Mouse (Mus musculus): ENCODE results near the gene Gm45213.

The Gm45213 gene

GRCm38 (mm10) chr7:66043552-66044459 is at the start of gene Gm45213:
Gene Gm45213, plus strand, starts transcription at chr7:66043602.
- DNase-seq (ENCODE audit: low spot score in 2 of 2), result no peak

- peak; percentile 34 to 38 for DNase-seq (ENCODE audit: low spot score in 2 of 2)
These were observed 42.2 kb upstream of the Gm45213 start for GRCm38 (mm10) chr7:66001035-66001754.

- no peak for DNase-seq (ENCODE audit: low spot score in 2 of 2)
These were observed 41.6 kb upstream of the Gm45213 start for GRCm38 (mm10) chr7:66001797-66002196.

GRCm38 (mm10) chr7:66003447-66003846 is 40.0 kb upstream of the Gm45213 start:
- DNase-seq (ENCODE audit: low spot score in 2 of 2), result no peak

- DNase-seq (ENCODE audit: low spot score in 2 of 2), result no peak
These were observed 39.4 kb upstream of the Gm45213 start for GRCm38 (mm10) chr7:66003865-66004638.

DNA sequence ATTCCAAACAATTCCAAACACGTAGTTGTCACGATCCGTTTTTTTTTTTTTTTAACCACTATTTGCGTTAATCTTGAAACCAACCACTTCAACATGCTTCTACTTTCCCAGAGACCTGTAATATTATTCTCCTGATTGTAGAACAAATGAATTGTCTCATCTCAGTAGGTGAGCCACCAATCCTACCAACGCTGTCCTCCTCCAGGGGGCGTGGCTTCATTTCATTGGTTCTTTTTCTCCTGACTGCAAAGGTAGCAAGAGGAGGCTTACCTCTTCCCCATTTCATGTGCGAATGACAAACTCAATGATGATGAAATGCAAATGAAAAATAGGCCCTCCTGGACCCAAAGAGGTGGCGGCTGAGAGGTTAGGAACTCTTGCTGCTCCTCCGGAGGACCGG is 38.3 kb upstream of the Gm45213 start:
- no peak for DNase-seq (ENCODE audit: low spot score in 2 of 2)

GRCm38 (mm10) chr7:66008161-66008891 is 35.1 kb upstream of the Gm45213 start:
- no peak for DNase-seq (ENCODE audit: low spot score in 2 of 2)

GRCm38 (mm10) chr7:66008892-66009273 is 34.5 kb upstream of the Gm45213 start:
- DNase-seq (ENCODE audit: low spot score in 2 of 2), result peak; percentile 41 to 50

- no peak for DNase-seq (ENCODE audit: low spot score in 2 of 2)
These were observed 32.9 kb upstream of the Gm45213 start for GRCm38 (mm10) chr7:66010518-66010917.

DNA sequence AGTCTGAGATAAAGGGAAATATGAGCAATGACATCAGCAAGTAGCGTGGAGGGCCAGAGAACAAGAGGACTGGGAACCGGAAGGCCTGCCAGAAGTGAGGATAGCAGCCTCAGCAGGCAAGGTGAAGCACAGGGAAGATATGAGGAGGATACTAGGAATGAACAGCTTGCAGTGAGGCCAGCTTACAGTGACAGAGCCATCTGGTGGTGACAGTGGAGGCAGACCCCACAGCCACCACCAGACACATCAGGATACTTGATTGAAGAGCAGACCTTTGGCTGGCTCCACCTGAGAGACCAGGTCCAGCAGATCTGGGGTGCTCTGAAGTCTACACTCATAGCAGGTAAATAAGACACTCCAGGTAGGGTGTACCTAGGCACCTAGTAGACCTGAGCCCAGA is 15.7 kb upstream of the Gm45213 start:
- DNase-seq (ENCODE audit: low spot score in 2 of 2), result peak in 1 of 2 experiments; percentile 50

DNA sequence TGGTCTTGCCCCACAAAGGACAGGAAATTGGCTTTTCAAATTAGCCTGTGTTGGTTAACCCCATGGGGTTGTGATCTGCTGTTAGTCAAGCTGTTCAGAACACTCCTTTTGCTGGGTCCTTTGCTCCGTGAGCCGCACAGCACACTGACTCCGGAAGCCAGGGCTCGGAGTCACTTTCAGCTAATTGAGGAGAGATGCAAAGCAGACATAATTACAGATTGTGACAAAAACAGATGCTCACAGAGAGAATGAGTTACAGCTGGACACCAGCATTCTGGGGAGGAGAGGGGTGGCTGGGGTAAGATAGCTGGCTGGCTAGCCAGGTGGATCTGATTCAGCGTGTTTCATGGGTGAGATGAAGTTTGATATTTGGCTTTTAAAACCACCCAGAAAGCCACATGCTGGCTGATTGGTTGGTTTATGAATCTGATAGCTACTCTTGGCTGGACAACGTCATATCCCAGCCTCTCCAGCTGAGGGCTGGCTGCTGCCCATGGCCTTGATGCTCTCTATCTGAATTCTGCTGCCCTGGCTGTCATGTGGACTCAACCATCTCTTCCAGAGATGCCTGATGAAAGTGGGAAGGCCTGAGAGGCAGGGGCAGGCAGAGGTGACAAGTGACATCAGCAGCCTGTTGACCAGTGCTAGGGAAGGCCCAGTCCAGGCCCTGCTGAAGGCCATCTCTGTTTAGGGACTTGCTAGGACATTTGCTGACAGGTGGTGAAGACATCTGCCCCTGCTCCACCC is 14.5 kb upstream of the Gm45213 start:
- no peak for DNase-seq (ENCODE audit: low spot score in 2 of 2)

DNA sequence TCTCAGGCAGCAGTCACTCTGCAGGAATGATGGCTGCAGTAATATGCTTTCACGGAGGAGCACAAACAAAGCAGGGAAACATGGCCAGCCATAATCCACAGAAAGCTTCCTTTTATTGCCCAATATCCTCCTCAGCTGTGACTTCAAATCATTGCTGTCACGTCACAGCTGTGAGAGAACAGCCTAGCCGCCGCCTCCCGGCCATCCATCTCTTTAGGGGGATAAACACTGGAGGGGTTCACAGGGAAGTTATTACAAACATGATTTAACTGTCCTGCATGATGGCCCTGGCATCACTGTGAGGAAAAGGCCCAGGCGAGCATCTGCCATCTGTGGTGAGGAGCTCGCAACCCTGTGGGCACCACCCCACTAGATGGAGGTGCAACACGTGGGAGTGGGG is 6.6 kb upstream of the Gm45213 start:
- DNase-seq (ENCODE audit: low spot score in 2 of 2), result no peak

DNA sequence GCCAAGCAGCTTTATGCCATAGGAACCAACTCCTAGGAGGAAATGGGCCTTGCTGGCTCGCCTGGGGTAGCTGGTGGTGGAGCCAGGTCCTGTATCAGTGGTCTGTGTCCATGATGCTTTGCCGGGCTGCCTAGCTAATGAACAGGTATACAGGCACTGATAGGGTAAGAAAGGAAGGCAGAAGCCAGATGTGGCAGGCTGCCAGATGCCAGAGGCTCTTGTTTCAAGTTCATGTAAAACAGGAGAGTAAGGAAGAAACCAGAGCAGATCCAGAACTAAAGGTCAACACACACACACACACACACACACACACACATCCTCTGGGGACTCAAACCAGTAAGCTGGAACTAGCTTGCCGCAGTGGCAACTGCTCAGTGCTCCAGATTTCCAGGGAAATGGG is 5.1 kb upstream of the Gm45213 start:
- no peak for DNase-seq (ENCODE audit: low spot score in 2 of 2)

DNA sequence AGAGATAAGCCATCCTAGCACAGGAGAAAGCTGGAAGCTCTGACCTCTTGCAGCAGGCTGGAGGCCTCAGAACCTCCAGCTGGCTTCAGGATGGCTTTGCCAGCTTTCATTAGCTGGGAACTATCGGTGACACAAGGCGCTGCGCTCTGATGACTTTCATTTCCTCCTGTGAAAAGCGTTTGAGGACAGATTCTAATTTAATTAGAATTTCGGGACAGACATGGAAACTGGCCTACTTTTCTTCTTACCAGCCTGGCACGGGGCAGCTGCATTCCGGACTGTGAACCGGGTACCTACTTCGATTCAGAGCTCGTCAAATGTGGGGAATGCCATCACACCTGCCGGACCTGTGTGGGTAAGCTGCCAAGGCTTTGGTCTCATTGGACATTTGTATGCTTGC is 4.7 kb upstream of the Gm45213 start:
- no peak for DNase-seq (ENCODE audit: low spot score in 2 of 2)

- DNase-seq (ENCODE audit: low spot score in 2 of 2), result no peak
These were observed 3.2 kb upstream of the Gm45213 start for GRCm38 (mm10) chr7:66040026-66040814.

DNA sequence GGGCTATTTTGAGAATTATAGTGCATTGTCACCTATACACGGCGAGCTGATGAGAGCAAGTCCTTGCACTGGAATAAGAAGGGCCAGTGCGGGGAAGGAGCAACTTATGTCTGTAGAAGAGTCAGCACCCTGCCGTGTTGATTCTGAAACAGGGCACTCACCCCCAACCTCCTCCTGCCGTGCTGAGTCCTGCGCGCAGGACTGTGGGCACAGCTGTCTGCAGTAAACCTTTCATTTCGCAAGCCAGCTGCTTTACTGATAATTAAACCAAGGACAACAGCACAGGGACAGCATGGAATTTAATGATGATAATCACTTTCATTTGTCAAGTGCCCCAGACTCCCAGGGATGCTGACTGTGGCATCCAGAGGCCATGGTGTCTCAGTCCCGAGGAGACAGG is 1.2 kb downstream of the Gm45213 start:
- DNase-seq (ENCODE audit: low spot score in 2 of 2), result no peak

GRCm38 (mm10) chr7:66046921-66047918 is 3.8 kb downstream of the Gm45213 start:
- DNase-seq (ENCODE audit: low spot score in 2 of 2), result no peak

GRCm38 (mm10) chr7:66047975-66048374 is 4.6 kb downstream of the Gm45213 start:
- no peak for DNase-seq (ENCODE audit: low spot score in 2 of 2)
